Mouse (Mus musculus) right cerebral cortex, postnatal 4 days (tissue): ENCODE data around the gene Pdia2.
"Not testable (repeated sequence)": the region's sequence is repeated elsewhere in the genome, so short reads cannot be mapped to it uniquely, and the experiment has no call there.

Experiments
- DNase-seq: peaks from one replicate; pipeline ENCODE4 v3.0.0-alpha.2; 2022

The Pdia2 gene

GRCm38 (mm10) chr17:26200831-26201705, 2.2 kb upstream of the Pdia2 start:
- peak; percentile 52 for DNase-seq

DNA sequence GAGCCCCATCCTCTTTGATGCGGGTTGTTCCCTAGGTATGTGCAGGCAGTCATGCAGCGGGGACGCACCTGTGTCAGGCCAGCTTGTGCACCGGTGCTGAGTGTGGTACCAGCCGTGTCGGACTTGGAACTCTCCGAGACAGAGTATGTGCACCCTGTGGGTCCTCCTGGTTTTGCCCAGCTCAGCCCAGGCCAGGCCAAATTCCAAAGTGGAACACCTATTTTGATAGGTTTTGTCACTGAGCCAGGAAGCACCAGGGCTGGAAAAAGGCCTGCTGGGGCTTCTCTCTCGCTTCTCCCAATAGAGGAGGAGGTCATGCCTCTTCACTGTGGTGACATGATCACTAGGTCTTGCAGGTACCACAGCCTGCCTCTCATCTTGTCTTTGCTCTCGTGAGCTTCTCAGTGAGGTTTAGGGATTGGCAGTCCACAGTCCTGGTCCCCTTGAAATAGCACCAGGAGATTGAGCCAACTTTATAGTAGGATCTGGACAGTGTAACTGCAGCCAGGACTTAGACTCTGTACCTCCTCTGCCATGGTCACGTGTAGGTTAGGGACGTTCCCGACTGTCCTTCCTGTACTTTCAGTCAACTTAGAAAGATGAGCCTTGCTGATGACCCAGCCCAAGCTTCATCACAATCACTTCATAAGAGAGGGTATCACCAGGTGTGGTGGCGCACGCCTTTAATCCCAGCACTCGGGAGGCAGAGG, 6.3 kb downstream of the Pdia2 start:
- no peak for DNase-seq

GRCm38 (mm10) chr17:26191486-26191885, 7.4 kb downstream of the Pdia2 start:
- DNase-seq, result not testable (repeated sequence)

DNA sequence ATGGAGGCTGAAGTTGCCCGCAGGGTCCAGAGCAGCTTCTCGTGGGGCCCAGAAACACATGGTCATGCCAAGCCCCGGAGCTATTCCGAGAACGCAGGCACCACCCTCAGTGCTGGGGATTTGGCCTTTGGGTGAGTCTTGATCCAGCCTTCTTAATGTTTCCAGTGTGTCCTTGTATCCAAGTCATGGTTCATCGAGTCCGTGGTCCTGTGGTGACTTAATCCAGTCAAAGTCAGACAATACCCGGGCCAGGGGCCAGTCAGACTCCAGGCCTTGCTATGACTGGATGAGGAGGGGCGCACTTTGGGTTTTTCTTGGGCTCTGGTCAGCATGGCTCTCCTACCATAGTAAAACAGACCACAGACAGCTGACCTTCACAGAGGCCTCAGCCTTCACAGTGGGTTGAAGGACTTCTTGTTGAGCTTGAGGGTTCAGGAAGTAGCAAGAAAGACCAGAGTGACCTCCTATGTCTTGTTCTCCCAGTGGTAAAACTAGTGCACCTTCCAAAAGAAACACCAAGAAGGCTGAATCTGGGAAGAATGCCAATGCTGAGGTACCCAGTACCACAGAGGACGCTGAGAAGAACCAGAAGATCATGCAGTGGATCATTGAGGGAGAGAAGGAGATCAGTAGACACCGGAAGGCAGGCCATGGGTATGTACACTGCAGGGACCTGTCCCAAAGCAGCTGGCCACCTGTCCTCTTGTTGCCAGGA, 10.6 kb downstream of the Pdia2 start:
- DNase-seq, result no peak

GRCm38 (mm10) chr17:26187592-26187991, 11.3 kb downstream of the Pdia2 start:
- no peak for DNase-seq

GRCm38 (mm10) chr17:26181179-26181578, 17.7 kb downstream of the Pdia2 start:
- DNase-seq, result no peak

GRCm38 (mm10) chr17:26178611-26179010, 20.3 kb downstream of the Pdia2 start:
- DNase-seq, result no peak

DNA sequence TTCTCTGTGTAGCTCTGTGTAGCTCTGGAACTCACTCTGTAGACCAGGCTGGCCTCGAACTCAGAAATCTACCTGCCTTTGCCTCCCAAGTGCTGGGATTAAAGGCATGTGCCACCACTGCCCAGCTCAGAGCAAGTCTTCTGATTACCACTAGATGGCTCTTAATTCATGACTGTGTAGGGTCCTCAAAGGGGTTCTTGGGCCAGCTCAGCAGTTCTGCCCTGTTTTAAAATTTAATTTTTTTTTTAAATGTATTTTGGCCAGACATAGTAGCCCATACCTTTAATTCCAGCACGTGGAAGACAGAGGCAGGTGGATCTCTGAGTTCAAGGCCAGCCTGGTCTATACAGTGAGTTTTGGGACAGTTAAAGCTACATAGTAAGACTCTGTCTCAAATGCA, 23.6 kb downstream of the Pdia2 start:
- not testable (repeated sequence) for DNase-seq

DNA sequence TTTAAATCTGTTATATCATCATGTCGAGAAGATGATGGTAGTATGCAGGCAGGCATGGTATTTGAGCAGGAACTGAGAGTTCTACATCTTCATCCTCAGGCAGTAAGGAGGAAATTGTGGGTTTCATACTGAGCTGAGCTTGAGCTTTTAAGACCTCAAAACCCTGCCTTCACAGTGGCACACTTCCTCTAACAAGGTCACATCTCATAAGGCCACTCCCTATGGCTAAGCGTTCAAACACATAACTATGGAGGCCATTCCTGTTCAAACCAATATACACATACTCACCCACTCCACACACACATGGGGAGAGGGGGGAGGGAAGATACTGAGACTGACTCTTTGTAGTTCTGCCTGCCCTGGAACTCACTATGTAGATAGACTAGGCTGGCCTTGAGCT, 30.8 kb downstream of the Pdia2 start:
- DNase-seq, result no peak

GRCm38 (mm10) chr17:26162736-26163135, 36.2 kb downstream of the Pdia2 start:
- DNase-seq, result no peak

- no peak for DNase-seq
Observed at GRCm38 (mm10) chr17:26151886-26152630, 46.8 kb downstream of the Pdia2 start.

DNA sequence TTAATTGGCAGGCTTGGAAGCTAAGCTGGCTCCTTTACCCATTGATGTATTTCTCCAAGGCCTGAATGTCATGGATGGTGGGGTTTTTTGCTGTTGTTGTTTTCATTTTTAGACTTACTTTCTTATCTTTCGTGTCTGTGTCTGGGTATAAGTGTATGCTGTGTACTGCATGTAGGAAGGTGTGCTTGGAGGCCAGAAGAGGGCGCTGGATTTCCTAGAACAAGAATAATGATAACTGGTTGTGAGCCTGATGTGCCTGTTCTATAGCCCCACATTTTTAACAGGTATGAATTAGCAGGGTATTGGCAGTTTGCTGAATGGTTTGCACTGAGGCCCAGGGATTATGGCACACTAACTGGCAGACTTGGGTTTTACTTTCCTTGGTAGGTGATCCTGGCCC, 49.8 kb downstream of the Pdia2 start:
- DNase-seq, result no peak
